Mouse (Mus musculus) intestine, postnatal 0 days (tissue): Measurements from ENCODE around the gene Plekhg1. TPM values are rescaled to one million over a fixed set of nuclear protein-coding genes. Genes with fewer than 3 reads are reported as not detected.

Source experiments
- ATAC-seq: fragments of 200-750 bp; cut with Nextera tagmentation; 2 replicates; pipeline ENCODE4 v1.8.0; 2017; ENCODE audit warnings: mild to moderate bottlenecking, moderate TSS enrichment, moderate library complexity
- H3K27ac ChIP-seq: fragments of 300-500 bp; sonication (generic); 2 replicates; pipeline ENCODE4 v1.5.1; 2014; ENCODE audit warnings: mild to moderate bottlenecking, low read depth, low read length, moderate library complexity
- H3K27me3 ChIP-seq: fragments of 300-500 bp; sonication (generic); replicated peaks from 2 replicates; pipeline ENCODE4 v1.6.1; 2014; ENCODE audit warnings: low read length, mixed read lengths; ENCODE audit not compliant: control insufficient read depth, insufficient read depth
- H3K36me3 ChIP-seq: fragments of 300-500 bp; sonication (generic); 2 replicates; pipeline ENCODE4 v1.6.1; 2014; ENCODE audit warnings: mild to moderate bottlenecking, moderate library complexity; ENCODE audit not compliant: control insufficient read depth, insufficient read depth
- H3K4me1 ChIP-seq: fragments of 300-500 bp; sonication (generic); replicated peaks from 2 replicates; pipeline ENCODE4 v1.6.1; 2014; ENCODE audit warnings: antibody characterized with exemption, low read length, mixed read lengths; ENCODE audit not compliant: control insufficient read depth, insufficient read depth
- H3K4me2 ChIP-seq: fragments of 300-500 bp; sonication (generic); replicated peaks from 2 replicates; pipeline ENCODE4 v1.6.1; 2014; ENCODE audit warnings: low read depth, mild to moderate bottlenecking, moderate library complexity
- H3K4me3 ChIP-seq: fragments of 300-500 bp; sonication (generic); 2 replicates; pipeline ENCODE4 v1.5.1; 2014; ENCODE audit warnings: low read depth, low read length
- H3K9ac ChIP-seq: fragments of 300-500 bp; sonication (generic); 2 replicates; pipeline ENCODE4 v1.6.1; 2014; ENCODE audit warnings: mild to moderate bottlenecking, low read depth, low read length
- H3K9me3 ChIP-seq: fragments of 300-500 bp; sonication (generic); 2 replicates; pipeline ENCODE4 v1.6.1; 2016; ENCODE audit warnings: mixed run types; ENCODE audit not compliant: control insufficient read depth
- CTCF ChIP-seq: sonication (generic); IDR thresholded peaks from 2 replicates; pipeline ENCODE4 v1.5.1; 2016; ENCODE audit warnings: low read depth, mild to moderate bottlenecking, control low read depth, antibody characterized with exemption, moderate library complexity
- WGBS: fragments of 180-500 bp; shearing (Covaris S2); extraction: QIAGEN DNeasy Blood & Tissue Kit; methylation state at CpG from one replicate; pipeline ENCODE4 v1.1.7; 2014; 5-methylcytosine and 5-hydroxymethylcytosine counted together
- polyA plus RNA-seq: library from polyadenylated mRNA; unstranded; fragments of >200 nt; fragmentation: Nextera tagmentation; extraction: Ambion mirVana; gene quantifications from 2 replicates; pipeline ENCODE4 v1.2.1, GENCODE M21; 2015

Plekhg1 gene
- polyA plus RNA-seq, 1 experiment from 2014 or later: 2.1 TPM

DNA sequence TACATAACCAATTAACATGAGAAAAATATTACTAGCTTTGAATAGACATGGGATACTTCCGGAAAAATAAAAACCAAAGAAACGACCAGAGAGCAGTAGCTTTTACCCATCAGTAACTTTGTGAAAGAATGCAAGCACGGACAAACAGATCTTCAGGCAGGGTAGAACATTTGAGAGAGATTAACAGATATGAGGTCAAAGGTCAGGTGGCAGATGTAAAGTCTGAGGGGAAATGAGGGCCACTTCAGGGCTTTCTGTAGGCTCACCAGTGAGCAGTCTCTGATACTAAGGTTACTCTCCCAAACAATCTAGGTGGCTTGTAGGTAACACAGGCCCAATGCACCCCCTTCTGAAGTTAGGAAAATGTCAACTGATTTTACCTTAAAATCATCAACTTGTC lies 228.9 kb downstream of the Plekhg1 start:
- Histone ChIP-seq H3K4me2 (no peak overlapping the region), H3K27ac (no peak overlapping the region), H3K4me1 (no peaks in the 10 kb centered on the region; the same call in 1 of the 2 replicates), H3K36me3 (peaks cover 5% of the 10 kb centered on the region; the same call in 1 of the 2 replicates), H3K9ac (no peak overlapping the region), H3K4me3 (no peak overlapping the region), H3K27me3 (no peaks in the 10 kb centered on the region), H3K9me3 (no peaks in the 10 kb centered on the region)
- 25% methylated on average over 3 of the region's 3 CpGs for WGBS
- ATAC-seq: no peak
- TF ChIP-seq CTCF: no peak

DNA sequence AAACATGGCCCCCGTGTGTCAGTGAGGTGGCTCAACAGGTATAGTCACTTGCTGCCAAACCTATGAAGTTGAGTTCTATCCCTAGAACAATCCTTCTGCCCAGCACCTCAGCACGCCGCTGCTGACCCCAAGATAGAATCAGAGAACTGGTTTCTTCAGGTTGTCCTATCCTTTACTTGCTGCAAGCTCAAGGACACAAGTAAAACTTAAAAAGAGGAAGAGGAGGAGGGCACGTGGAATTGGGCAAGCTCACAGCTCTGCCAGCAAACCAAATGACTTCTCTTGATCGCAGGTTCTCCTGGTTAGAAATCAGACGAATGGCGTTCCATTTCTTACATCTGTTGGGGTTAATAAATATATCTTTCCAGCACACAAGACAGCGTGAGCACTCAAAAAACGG lies 232.1 kb downstream of the Plekhg1 start:
- Histone ChIP-seq H3K4me3 (no peak overlapping the region), H3K4me1 (no peaks in the 10 kb centered on the region; the same call in 1 of the 2 replicates), H3K4me2 (peak overlapping the region; percentile 99; the same call in 1 of the 2 replicates), H3K36me3 (no peaks in the 10 kb centered on the region), H3K27ac (no peak overlapping the region), H3K9ac (no peak overlapping the region), H3K9me3 (no peaks in the 10 kb centered on the region), H3K27me3 (no peaks in the 10 kb centered on the region)
- ATAC-seq: no peak
- TF ChIP-seq CTCF: no peak
- WGBS: 85% methylated on average over 9 of the region's 9 CpGs

DNA sequence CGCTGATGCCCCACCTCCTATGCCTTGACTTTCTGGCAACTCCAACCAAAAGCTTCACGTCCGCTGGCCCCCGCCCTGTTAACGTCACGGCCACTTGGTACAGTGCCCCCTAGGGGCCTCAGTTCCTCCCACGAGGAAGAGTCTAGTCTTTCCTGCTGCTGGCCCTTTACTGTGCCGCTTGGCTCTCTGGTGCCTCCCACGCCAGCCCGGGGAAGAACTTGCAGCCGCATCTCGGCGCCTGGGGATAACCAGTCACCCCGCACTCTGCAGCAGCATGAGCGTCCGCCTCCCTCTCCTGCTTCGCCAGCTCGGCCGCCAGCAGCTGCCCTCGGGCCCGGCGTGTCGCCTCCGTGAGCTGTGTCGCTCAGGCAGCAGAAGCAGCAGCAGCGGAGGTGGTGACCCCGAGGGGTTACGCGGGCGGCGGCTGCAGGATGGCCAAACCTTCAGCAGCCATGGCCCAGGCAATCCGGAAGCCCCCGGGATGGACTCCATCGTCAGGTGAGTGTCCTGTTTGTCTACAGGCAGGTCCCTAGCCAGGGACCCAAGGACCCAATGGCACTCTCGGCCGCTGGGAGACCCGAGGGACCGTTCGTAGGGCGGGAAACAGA lies 232.9 kb downstream of the Plekhg1 start, which contains the start of gene Mthfd1l:
TSS of gene Mthfd1l (plus strand) at position 138 of the 608 bp plus-strand sequence.
- Histone ChIP-seq H3K36me3 (no peaks in the 10 kb centered on the region), H3K4me1 (no peaks in the 10 kb centered on the region; the same call in 1 of the 2 replicates), H3K9me3 (no peaks in the 10 kb centered on the region), H3K4me2 (peak within 1 kb of the TSS; percentile 99), H3K4me3 (peak within 1 kb of the TSS; percentile 76), H3K9ac (peak within 1 kb of the TSS; percentile 68), H3K27ac (peak within 1 kb of the TSS; percentile 94), H3K27me3 (no peaks in the 10 kb centered on the region)
- ATAC-seq: peak; percentile 80
- peak; percentile 91 for TF ChIP-seq CTCF
- WGBS: 1% methylated on average over 40 of the region's 40 CpGs

DNA sequence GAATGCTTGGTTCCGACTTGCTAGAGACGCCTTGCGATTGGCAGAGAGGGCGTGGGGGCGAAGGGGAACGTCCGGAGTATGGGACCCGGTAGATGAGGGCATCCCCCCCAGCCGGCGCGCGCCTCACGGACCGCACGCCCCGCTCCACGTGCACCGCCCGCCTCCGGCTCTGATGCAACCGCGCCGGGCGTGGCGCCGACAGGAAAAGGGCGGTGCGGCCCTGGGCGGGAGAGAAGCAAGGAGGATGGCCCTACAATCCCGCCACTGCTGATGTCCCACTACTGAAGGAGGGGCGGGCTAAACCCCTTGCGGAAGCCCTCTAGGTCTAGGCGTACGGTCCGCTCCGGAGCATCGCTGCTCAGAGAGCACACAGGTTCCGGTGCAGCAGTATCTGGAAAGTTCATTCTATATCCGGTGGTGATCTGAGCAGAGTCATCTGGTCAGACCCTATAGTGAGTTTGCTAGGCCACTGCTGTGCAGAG lies 233.5 kb downstream of the Plekhg1 start:
- H3K36me3 ChIP-seq: no peaks in the 10 kb centered on the region
- H3K4me1 ChIP-seq: no peaks in the 10 kb centered on the region; the same call in 1 of the 2 replicates
- under 1% methylated on average over 39 of the region's 39 CpGs for WGBS
- H3K9ac ChIP-seq: peak overlapping the region; percentile 68
- peak overlapping the region; percentile 94 for H3K27ac ChIP-seq
- H3K4me3 ChIP-seq: peak overlapping the region; percentile 76
- peak; percentile 77 for ATAC-seq
- peak overlapping the region; percentile 99 for H3K4me2 ChIP-seq
- H3K9me3 ChIP-seq: no peaks in the 10 kb centered on the region
- H3K27me3 ChIP-seq: no peaks in the 10 kb centered on the region
- TF ChIP-seq CTCF: no peak

DNA sequence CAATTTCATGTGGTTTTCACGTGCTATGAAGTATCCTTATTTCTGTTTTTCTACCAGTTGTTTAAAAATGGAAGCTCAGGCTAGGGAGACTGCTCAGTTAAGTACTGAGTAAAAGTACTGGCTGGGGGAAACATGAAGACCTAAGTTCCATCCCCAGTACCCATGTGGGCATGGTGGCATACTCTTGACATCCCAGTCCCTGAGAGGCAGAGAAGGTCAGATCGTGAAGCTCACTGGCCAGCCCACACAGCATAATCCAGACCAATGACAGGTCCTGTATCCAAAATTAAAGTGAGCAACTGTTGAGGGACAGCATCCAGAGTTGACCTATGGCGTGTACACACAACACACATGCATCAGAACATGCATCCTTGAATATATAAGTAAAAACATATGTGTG lies 234.2 kb downstream of the Plekhg1 start:
- H3K4me2 ChIP-seq: no peak overlapping the region; the same call in 1 of the 2 replicates
- no peak overlapping the region for H3K27ac ChIP-seq
- no peak for ATAC-seq
- H3K36me3 ChIP-seq: no peaks in the 10 kb centered on the region; the same call in 1 of the 2 replicates
- H3K4me1 ChIP-seq: no peaks in the 10 kb centered on the region; the same call in 1 of the 2 replicates
- WGBS: 72% methylated on average over 3 of the region's 3 CpGs
- no peak overlapping the region for H3K9ac ChIP-seq
- TF ChIP-seq CTCF: no peak
- H3K4me3 ChIP-seq: no peak overlapping the region
- no peaks in the 10 kb centered on the region for H3K9me3 ChIP-seq
- H3K27me3 ChIP-seq: no peaks in the 10 kb centered on the region

DNA sequence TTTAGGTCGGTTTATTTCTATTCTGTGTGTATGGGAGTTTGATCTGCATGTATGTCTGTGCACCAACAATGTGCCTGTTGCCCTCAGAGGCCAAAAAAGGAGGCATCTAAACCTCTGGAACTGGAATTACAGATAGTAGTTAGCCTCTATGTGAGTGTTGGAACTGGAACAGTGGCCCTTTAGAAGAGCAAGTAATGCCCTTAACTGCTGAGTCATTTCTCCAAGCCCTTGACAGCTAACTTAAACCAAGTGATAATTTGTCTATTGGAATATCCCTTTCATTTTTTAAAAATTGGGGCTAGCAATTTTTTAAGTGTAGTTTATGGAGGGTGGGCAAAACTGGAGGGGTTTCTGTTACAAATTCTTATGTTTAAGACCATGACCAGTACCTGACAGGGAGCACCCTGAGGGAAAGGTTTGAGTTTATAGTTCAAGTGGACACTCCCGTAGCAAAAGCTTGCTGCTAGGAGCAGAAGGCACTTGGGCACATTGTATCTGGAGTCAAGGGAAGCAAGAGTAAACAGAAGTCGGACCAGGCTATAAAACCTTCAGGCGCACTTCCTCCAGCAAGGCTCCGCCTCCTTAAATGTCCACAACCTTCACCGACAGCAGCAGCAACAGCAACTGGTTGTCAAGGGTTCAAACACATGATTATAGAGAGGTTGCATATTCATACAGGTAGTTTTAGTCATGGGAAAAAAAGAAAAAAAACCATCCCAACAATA lies 235.9 kb downstream of the Plekhg1 start:
- H3K27me3 ChIP-seq: no peaks in the 10 kb centered on the region
- no peaks in the 10 kb centered on the region; the same call in 1 of the 2 replicates for H3K4me1 ChIP-seq
- H3K9me3 ChIP-seq: no peaks in the 10 kb centered on the region
- 0 out of 2 replicates have a peak, but pooled peaks have one; percentile 10 for ATAC-seq
- H3K4me3 ChIP-seq: no peak overlapping the region
- H3K36me3 ChIP-seq: peaks cover 7% of the 10 kb centered on the region; the same call in 1 of the 2 replicates
- TF ChIP-seq CTCF: no peak
- WGBS: 25% methylated on average over 6 of the region's 6 CpGs
- no peak overlapping the region for H3K4me2 ChIP-seq
- H3K27ac ChIP-seq: peak overlapping the region; percentile 23; the same call in 1 of the 2 replicates
- no peak overlapping the region for H3K9ac ChIP-seq
